Mouse (Mus musculus): Measurements from ENCODE around the gene Ripply3.

Ripply3 gene

DNA sequence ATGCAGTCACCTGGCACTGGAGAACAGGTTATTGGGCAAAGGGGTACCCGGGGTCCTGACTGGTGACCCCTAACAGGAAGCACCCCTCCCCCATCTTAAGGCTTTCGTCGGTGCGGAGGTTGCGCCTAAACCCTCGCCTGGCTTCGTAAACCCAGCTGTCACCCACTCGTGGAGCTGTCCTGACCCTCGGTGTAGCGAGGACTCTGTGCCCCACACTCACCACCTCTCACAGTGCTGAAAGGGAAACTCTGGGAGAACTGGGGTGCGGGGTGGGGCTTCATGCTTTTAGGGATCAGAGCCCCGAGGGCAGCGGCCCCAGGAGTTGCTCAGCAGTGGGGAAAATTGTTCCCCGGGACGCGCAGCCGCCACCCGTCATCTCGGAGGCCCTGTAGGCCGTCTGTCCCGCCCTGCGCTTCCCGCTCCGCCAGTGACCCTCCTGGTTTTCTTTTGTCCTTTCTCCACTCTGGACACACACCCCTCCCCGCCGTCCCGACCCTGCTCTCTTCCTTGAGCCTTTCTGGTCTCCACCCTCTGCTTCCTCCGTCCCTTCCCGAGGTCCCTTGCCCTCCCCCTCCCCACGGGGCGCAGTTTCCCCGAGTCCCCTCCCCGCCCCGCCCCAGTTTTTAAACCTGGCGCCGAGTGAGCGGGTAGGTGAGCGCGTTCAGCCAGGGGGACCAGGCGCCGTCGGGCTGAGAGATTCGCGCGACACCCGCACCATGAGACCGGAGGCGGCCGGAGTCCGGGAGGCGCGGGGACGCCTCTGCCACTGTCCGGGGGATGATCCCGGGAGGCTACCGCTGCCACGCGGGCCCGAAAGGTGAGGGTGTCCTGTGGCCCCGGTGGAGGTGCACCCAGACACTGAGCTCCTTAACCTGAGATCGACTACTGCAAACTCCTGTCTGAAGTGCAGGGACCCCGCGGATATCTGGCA lies at the start of gene Ripply3:
Gene Ripply3 (plus strand): TSS at position 640 of the 931 bp plus-strand sequence.
- peak; percentile 78 to 81 for DNase-seq (ENCODE audit: low spot score in 2 of 2)

DNA sequence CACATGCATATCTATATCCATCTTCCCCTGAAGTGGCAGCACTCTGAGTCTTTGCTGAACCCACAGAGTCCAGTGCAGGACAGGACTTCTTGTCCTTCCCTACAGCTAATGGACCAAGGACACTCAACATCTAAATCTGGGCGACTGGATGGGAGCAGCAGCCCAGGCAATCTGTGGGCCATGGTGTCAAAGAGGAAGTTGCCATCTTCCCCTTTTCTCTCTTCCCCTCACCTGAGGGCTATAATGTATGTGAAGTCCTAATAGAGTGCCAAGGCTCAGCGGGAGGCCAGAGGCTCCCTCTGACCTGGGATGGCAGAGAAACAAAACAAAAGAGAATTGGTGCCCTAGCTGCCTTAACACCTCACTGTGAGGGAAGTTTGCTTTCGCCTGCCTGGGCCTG lies 44.2 kb upstream of the Ripply3 start:
- DNase-seq (ENCODE audit: low spot score in 2 of 2): no peak

DNA sequence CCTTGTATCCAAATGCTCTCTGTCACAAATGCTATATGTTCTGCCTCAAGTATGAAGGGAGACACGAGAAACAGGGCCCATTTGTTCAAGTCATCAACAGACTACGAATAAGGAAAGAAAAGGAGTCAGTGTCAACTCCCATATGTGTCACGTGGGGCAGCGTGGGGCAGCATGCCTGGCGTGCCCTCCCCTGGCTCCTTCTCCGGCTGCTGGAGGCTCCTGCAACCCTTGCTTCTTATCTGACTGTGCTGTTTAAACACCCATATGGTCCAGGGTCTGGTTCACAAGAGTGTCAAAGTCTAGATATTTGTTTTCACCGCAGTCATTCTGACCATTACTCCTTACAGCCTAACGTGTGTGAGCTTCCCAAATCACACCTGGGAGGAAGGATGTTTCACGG lies 40.4 kb upstream of the Ripply3 start:
- no peak for DNase-seq (ENCODE audit: low spot score in 2 of 2)

DNA sequence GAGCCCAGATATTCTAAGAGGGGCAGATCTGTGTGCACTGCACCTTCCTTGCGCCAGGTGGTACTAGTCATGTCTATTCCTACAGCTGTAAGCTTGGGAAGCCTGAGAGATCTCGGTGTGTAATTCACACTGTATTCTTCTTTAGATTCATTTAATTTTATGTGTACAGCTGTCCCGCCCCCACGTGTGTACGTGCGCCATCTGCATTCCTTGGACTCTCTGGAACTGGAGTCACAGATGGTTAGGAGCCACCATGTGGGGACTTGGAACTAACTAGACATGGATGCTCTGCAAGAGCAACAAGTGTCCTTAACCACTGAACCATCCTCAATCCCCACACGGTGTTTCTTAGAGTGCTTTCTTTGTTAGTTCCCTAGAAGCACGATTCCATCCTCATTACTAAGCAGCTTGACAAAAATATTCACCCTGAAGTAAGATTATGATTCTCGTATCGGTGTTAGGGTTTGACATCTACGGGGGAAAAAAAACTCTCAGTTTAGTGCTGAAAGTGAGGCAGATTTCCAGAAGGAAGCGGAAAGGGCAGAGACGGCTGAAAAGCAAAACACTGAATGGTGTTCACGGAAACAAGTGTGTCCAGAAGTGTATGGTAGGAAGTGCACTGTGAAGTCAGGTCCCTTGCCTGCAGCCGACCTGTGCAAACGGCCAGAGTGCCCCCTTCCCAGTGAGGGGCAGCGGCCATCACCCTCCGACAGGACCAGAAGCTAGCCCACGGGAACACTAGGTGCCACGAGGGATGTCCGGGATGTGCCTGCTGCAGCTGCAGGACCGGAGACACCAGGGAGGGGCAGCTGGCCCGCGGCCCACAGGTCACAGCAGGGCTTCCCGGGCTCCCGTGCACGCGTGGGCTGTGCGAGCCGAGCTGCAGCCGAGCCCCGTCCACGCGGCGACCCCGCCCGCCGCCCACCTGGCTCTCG lies 38.8 kb upstream of the Ripply3 start:
- DNase-seq (ENCODE audit: low spot score in 2 of 2): peak; percentile 20 to 27

DNA sequence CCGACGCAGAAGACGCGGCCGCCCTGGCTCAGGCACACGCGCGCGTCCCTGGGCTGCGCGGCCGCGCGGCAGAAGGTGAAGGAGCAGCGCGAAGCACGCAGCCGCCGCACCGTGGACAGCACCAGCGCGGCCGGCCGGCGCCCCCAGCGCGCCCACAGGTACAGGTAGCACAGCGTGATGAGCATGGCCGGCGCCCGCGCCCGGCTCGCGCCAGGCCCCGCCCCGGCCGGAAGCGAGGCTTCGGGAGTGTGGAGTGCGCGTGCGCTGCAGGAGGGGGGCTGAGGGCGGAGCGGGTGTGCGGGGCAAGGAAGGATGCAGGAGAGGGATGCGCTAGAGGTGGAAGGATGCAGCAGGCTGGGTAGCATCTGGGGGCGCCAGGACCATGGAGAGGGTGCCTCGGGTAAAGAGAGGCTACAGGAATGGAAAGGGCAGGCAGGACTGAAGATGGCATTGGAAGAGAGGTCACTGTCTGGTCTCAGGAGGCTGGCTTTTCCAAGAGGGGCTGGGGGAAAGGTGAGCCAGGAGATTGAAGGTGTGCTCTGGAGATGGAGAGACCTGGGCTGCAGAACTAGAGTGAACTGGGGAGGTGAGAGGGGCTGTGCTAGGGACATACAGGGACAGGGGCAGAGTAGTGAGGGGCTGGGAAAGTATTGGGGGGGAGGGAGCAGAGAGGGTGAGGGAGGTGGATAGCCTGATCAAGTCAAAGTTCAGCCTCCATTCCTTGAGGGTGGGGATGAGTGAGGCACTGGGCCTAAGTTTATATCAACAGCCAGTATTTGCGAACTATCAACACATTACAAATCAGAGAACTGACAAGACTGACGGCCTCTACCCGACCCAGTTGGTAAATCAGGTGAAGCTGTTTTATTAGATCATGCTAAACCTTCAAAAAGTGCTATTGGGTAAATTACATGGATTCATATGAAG lies 37.9 kb upstream of the Ripply3 start:
- DNase-seq (ENCODE audit: low spot score in 2 of 2): peak; percentile 69 to 77

DNA sequence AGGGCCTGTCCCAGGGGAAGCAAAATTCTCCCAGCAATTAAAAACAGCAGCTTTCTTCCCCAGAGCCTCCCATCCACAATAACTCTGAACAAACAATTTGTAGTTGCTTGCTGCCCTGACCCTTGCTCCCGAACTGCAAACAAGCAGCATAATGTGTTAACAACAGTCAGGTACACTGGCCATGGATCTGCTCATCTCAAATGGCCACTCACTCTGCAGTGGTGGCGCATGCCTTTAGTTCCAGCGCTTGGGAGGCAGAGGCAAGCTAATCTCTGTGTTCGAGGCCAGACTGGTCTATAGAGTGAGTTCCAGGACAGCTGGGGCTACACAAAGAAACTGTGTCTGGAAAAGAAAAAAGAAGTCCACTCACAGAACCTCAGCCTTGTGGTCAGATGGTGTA lies 37.1 kb upstream of the Ripply3 start:
- DNase-seq (ENCODE audit: low spot score in 2 of 2): no peak

DNA sequence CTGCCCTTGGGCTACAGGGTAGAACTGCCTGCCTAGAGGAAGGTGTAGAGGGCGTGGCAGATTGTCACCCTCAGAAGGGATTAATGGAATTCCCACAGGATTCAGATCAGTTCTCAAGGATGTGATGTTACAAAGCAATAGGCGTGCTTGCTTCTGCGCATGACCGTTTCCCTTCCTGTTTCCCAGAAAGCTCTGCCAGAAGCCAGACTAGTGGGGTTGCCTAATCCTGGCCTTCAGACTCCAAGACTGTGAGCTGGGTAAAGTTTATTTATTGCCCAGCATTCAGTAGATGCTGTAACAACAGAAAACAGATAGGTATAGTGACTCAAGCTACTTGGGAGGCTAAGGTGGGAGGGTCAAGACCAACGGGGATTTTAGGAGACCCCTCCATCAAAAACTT lies 30.1 kb upstream of the Ripply3 start:
- no peak for DNase-seq (ENCODE audit: low spot score in 2 of 2)

DNA sequence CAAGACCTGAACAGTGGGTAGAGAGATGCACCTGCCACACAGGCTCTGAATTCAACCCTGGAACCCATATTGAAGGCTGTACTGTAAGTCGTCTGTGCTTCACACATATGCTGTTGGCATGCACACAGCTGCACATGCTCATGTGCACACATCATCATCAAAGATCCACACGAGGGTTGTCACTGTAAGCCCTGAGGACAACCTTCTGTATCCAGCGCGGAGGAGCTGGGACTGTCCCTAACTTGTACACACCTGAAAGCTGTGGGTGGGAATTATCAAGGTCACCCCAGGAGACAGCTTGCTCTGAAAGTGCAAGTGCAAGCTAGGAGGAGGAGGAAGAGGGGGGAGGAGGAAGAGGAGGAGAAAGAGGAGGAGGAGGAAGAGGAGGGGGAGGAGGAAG lies 29.0 kb upstream of the Ripply3 start:
- no peak for DNase-seq (ENCODE audit: low spot score in 2 of 2)

DNA sequence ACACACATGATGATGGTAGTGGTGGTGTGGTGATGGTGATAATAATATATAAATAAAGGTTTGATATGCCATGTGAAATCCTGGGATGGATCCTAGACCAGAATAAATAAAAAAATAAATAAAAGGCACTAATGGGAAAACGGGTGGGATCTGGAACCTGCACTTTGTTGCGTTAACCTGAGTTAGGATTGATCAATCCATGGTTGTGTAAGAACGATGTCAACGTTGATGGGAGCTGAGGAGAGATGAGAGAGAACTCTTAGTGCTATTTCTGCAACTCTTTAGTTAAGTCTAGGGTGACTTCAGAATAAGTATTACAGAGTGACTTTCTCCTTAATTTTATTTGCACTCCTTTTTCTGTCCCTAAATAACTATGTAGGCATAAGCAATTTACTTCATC lies 27.0 kb upstream of the Ripply3 start:
- no peak for DNase-seq (ENCODE audit: low spot score in 2 of 2)

DNA sequence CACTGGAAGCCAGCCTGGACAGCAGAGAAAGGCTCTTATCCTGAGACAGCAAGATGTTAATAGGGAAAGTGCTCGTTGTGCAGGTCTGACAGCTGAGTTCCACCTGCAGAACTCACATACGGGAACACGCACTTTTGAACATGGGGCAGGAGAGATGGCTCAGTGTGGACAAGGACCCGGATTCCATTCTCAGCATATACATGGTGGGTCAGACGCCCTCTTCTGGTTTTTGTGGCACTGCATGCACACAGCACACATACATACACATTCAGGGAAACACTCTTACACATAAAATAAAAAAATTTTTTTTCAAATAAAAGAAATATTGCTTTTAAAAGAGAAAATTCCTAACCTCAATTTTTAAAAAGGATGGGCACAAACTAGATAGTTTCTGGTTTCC lies 26.5 kb upstream of the Ripply3 start:
- DNase-seq (ENCODE audit: low spot score in 2 of 2): no peak

DNA sequence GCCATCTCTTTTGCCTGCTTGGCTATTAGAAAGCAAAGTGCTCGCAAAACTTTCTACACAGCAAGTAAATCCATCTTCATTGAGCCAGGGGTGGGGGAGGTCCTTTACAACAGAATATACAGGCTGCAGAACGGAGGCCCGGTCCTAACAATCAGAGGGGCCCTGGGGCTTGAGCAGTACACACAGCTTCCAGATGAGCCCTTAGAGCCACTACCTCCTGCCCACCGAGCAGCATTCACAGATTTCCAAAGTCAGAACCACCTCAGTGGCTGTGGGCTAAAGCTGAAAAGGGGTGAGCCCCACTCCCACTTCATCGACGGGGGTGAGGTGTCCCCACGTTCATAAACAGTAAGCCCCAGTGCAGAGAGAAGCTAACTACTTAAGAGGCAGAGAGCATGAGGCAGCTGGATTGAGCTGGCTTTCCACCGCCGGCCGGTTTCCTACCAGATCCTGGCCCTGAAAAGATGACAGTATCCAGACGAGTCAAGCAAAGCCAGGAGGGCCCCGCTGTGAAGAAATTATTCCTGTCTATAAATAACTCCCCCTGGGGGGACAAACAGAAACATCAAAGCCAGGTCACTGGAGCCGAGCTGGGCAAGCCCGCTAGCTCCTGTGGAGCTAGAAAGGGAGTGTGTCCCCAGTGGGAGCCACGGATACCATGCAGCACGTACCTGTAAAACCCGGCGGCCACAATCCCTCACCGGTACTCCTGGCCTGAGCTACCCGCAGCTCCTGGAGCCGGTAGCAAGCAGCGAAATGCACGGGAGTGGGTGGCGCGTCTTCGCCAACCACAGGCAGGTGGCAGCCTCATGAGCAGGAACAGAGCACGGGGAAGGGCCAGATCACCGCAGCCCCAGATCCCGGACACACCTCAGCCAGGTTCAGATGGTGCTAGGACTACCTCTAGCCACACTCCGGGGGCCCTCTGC lies 25.7 kb upstream of the Ripply3 start:
- DNase-seq (ENCODE audit: low spot score in 2 of 2): peak in 1 of 2 experiments; percentile 15

DNA sequence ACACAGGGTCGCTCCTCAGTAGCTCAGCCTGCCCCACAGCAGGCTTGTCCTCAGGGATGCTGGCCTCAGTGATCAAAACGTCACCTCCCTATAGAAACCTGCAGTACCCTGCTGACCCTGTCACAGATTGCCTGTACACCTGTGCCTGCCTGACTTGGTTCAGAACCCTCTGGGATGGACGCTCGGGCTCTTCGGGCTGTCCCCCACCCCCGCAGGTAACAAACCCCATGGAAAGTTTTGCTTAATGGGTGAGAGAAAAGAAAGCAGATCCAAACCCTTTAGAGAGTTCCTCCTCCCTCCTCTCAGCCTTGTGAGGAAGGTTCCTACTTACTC lies 25.1 kb upstream of the Ripply3 start:
- no peak for DNase-seq (ENCODE audit: low spot score in 2 of 2)

DNA sequence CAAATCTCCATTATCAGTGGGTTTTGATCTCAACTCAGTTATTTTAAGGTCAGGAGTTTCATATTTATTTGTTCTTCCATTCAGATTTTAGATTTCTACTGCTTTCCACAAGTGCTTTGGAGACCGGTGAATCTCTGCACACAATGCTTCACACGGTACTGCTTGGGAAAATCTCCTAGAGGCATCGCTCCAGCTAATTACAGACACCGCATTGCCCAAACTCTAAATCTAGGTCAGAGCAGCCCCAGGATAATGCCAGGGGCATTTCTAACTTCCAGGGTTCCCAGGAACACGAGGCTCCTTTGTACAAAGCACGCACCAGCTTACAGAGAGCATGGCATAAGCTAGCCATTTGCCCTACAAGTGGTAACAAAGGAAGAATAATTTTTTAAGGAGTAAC lies 20.7 kb upstream of the Ripply3 start:
- DNase-seq (ENCODE audit: low spot score in 2 of 2): no peak

DNA sequence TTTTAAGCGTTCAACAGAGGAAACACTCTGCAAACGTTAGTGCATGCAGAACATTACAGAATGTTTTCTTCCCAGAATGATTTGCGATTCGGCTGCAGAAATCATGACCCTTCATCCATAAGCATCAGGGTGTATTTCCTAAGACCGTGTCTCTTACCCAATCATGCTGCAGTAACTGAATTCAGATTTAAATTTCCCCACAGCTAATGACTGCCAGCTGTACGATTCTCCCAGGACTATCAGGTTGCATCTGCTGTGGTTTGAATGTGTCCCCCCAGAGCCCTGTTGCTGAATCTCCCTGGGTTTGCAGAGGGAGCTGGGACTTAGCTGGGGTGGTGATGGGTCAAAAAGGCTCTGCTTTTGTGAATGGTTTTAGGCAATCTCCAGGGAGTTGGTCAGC lies 20.3 kb upstream of the Ripply3 start:
- no peak for DNase-seq (ENCODE audit: low spot score in 2 of 2)

DNA sequence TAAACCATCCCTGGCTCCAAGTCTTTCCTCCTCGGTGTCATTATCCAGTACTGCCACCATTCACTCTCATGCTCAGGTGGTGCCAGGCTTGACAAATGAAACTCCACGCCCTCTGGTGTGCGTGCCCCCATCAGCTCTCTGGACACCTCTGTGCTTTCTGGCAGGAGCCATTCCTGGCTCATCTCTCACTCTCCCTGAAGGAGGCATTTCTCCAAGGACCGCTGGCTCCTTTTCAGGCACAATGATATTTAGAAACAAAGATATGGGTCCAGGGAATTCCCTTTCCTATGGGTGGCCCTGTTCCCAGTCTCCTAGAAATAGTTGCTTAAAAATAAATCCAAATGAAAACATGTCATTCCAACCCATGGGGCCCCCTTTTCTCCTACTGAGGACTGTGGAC lies 19.2 kb upstream of the Ripply3 start:
- DNase-seq (ENCODE audit: low spot score in 2 of 2): peak in 1 of 2 experiments; percentile 32

DNA sequence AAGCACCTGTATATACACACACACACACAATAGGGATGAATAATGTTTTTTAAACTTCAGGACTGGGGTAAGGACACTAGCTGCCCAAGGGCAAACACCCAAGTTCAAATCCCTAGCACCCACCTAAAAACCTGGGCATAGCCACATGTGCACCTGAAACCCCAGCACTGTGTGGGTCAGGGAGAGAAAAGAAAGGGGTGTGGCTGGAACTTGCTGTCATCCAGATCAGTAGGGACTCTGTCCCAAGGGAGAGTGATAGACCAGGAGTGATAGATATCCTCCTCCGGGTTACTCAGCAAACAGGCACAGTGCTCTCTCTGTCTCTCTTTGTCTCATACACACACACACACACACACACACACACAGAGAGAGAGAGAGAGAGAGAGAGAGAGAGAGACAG lies 16.8 kb upstream of the Ripply3 start:
- no peak for DNase-seq (ENCODE audit: low spot score in 2 of 2)

DNA sequence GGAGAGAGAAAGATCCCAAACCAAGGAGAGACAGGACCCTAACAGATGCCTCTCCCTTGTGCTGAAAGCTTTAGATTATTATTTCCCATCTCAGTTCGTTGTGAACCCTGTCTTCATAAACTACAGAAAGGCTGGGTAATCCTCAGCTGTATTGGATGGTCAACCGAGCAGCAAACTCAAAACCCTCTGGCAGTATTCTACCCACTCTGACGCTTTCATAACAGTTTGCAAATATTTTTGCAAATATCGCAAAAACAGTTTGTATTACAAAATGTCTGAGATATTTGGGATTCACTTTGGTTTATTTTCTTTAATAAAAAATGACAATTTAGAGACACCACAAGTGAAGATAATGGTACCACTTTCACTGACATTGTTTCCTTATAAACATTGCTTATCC lies 16.3 kb upstream of the Ripply3 start:
- DNase-seq (ENCODE audit: low spot score in 2 of 2): no peak

DNA sequence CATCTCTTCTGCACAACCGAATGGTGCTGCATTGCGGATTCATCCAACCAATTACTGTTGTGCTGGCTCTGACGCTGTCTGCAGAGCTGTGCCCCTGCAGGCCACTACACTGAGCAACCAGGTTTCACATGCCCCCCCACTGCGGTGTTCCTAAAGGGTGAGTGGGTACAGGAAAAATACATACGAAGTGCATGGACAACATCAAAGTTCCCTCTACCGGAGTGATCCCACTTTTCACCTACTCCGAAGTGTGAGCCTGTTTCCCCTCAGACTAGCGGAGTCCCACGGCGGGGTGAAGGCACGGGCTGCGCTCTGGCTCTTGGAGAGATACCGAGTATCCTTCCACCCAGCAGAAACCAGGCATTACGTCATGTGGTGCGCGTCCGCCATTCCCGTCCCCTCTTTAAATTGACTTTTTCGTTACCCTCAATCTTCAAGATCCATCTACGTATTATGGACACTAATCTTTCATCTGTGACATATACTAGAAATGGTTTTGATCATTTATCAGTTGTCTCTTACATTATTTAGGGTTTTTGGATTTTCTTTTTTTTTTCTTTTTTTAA lies 15.5 kb upstream of the Ripply3 start:
- DNase-seq (ENCODE audit: low spot score in 2 of 2): peak; percentile 81 to 83

DNA sequence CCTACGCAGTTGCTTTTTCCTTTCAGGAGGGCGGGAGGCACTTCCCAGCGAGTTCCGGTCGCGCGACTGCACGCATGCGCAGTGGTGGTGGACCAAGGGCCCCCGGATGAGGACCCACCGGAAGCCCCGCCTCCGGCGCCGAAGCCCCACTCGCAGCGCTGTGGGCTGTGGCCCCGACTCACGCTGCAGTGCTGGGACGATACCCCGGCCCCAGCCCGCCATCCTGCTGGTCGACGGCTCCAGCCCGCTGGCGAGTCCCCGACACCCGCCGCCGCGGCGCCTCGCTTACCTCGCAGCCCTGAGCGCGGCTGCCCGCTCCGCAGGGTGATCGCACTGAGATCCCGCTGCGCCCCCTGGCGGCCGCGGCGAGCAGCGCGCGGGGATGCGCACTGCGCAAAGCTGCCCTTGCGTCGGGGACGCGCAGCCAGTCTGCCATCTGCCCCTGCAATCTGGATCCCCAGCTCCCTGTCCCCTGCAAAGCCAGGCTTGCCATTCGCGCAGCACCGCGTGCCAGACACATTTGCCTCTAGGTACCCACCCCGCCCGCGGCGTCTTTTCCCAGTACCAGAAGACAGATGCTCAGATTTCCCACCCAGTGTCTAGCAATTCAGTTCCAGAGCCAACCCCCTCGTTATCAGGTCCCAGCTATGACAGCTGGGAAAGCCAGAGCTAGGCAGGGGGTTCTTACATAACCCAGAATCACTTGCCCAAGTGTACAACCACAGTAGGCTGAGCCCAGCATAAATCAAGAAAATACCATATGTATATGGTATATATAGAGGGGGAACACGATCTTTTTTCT lies 14.8 kb upstream of the Ripply3 start, which contains the start of gene Hlcs:
Gene Hlcs (minus strand): TSS at position 343 of the 802 bp plus-strand sequence.
- peak; percentile 97 for DNase-seq (ENCODE audit: low spot score in 2 of 2)
